Mouse (Mus musculus): ENCODE measurements around the gene Lamc1.

DNA sequence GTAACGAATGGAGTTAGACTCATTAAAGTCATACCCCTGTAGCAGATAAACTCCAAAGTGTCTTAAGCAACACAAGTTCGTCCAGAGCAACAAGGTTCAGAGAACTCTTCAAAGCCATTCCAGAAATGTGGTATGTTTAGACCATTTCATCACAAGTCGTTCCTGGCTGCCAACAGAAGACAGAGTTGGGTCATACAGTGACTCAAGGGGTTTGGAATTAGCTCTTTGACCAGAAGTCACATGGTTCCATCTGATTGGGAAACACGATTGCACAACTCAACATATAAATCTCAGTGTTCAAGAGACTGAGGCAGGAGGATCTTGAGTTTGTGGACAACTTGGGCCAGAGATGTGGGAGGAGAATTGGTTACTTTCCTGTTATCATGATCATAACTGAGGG lies 18.4 kb upstream of the Lamc1 start:
- TF ChIP-seq CTCF (IDR thresholded peaks at IDR 0.05; ENCODE audit: borderline replicate concordance, insufficient read depth, low read depth, low read length) = no peak
- no peak for TF ChIP-seq POLR2A (IDR thresholded peaks at IDR 0.05; ENCODE audit: borderline replicate concordance, insufficient read depth, low read length)
